Mouse (Mus musculus): ENCODE results near the gene Rasgrp2. TPM values are rescaled to one million over a fixed set of nuclear protein-coding genes. Genes with fewer than 3 reads are reported as not detected.

The Rasgrp2 gene
- polyA plus RNA-seq, 1 experiment from 2014 or later = 105 TPM

- Histone ChIP-seq H3K27me3 (replicated peaks; ENCODE audit: control insufficient read depth, insufficient read depth, low read length) (peaks cover 18% of the 10 kb centered on the region), H3K4me1 (replicated peaks; ENCODE audit: control insufficient read depth, insufficient read depth, low read length) (peaks cover 33% of the 10 kb centered on the region), H3K9me3 (ENCODE audit: control insufficient read depth, low read length) (no peaks in the 10 kb centered on the region), H3K4me2 (no peak overlapping the region), H3K4me3 (ENCODE audit: low read depth, low read length) (no peak overlapping the region), H3K9ac (ENCODE audit: low read depth, low read length) (no peak overlapping the region), H3K27ac (ENCODE audit: low read depth, low read length) (no peak overlapping the region), H3K36me3 (ENCODE audit: control insufficient read depth, insufficient read depth, low read length) (0 out of 2 replicates have a peak, but pooled peaks cover 2% of the 10 kb centered on the region)
- ATAC-seq (replicated peaks; ENCODE audit: low FRiP score) (no peak), DNase-seq (ENCODE audit: low spot score) (no peak)
- 82% methylated on average over 22 of the region's 22 CpGs for WGBS
These were observed 1.4 kb upstream of the Rasgrp2 start for GRCm38 (mm10) chr19:6397582-6398249.

GRCm38 (mm10) chr19:6398447-6399284 is 474 bp upstream of the Rasgrp2 start:
- Histone ChIP-seq H3K27me3 (replicated peaks; ENCODE audit: control insufficient read depth, insufficient read depth, low read length) (peaks cover 18% of the 10 kb centered on the region), H3K4me2 (peak overlapping the region; percentile 100), H3K4me3 (ENCODE audit: low read depth, low read length) (peak overlapping the region; percentile 71), H3K9me3 (ENCODE audit: control insufficient read depth, low read length) (no peaks in the 10 kb centered on the region), H3K27ac (ENCODE audit: low read depth, low read length) (peak overlapping the region; percentile 65), H3K4me1 (replicated peaks; ENCODE audit: control insufficient read depth, insufficient read depth, low read length) (peaks cover 38% of the 10 kb centered on the region), H3K9ac (ENCODE audit: low read depth, low read length) (peak overlapping the region; percentile 72), H3K36me3 (ENCODE audit: control insufficient read depth, insufficient read depth, low read length) (no peaks in the 10 kb centered on the region)
- WGBS = 2% methylated on average over 37 of the region's 39 CpGs
- ATAC-seq (replicated peaks; ENCODE audit: low FRiP score) = peak; percentile 48
- DNase-seq (ENCODE audit: low spot score) = peak; percentile 66

DNA sequence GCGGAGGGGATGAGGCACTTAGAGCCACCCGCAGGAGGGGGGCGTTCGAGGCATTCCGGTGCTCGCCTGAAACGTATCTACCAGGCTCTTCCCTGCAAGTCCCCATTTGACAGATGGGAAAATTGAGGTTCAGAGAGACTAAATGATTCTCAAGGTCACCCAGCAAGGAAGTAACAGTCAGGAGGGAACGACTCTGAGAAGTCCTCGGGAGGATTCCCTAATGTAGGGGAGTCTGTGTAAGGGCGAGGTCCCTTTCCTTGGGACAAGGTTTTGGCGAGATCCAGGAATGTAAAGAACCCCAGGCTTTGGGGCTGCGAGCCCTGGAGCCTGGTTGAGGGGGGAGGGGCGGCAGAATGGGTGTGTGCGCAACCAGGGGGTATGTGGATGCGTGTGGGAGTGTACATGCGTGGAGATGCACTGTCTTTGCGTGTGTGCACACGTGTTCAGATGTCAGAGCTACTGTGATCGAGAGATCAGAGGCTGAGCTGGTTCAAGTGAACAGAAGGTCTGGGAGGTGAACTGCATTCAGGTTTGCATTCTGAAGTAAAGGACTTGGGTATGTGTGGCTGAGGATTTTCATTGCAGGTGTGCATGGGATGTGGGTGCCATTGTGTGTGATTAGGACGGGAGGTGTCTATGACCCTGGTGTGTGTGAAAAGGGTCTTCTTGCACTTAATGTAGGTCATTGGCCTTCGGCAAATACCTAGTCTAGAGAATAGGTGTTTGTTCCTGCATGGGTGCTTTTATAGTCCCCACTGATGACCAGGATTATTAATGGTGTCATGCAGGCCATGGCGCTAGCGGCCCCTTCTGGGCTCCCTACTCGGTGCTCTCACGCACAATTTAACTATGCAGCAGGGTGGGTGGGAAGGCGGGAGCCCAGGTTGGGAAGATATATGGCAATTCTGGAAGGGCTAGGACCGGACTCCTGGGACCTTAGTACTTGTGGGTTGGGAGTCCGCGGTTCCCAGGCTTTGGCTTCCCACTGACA is 1.3 kb downstream of the Rasgrp2 start:
- ATAC-seq (replicated peaks; ENCODE audit: low FRiP score) = no peak
- Histone ChIP-seq H3K27ac (ENCODE audit: low read depth, low read length) (peak overlapping the region; percentile 65), H3K27me3 (replicated peaks; ENCODE audit: control insufficient read depth, insufficient read depth, low read length) (peaks cover 18% of the 10 kb centered on the region), H3K9ac (ENCODE audit: low read depth, low read length) (peak overlapping the region; percentile 72), H3K36me3 (ENCODE audit: control insufficient read depth, insufficient read depth, low read length) (no peaks in the 10 kb centered on the region), H3K9me3 (ENCODE audit: control insufficient read depth, low read length) (no peaks in the 10 kb centered on the region), H3K4me3 (ENCODE audit: low read depth, low read length) (peak overlapping the region; percentile 71), H3K4me1 (replicated peaks; ENCODE audit: control insufficient read depth, insufficient read depth, low read length) (peaks cover 43% of the 10 kb centered on the region), H3K4me2 (peak overlapping the region; percentile 100)
- WGBS = 3% methylated on average over 29 of the region's 29 CpGs
- no peak for DNase-seq (ENCODE audit: low spot score)

DNA sequence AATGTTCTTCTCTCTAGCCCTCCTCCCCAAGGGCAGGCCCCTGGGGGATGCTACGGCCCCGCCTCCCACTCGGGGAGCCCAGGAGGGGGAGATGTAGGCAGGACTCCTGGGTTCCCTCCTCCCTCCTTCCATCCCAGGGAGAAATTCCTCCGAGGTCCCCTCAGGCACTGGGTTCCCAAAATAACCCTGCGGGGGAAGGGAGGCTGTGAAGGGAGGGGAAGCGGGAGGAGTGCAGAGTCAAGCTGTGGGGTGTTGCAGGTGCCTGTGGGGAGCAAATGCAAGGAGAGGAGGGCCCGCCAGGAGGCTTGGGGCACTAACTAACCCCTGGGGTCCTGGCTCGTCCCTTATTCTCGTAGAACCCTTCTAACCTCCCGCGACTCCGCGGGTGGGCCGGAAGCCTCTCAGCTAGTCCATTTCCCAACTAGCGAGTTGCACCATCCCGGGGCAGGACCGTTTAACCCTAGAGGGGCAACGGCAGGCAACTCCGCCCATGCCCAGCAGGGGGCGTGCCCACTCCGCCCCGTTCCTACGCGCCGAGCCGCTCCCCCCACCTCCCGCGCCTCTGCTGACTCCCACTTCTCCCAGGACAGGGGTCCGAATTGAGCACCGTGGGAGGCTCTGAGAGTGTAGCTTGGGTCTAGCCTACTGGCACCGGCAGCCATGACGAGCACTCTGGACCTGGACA is 2.1 kb downstream of the Rasgrp2 start:
- Histone ChIP-seq H3K36me3 (ENCODE audit: control insufficient read depth, insufficient read depth, low read length) (no peaks in the 10 kb centered on the region), H3K4me2 (peak overlapping the region; percentile 100), H3K27me3 (replicated peaks; ENCODE audit: control insufficient read depth, insufficient read depth, low read length) (peaks cover 18% of the 10 kb centered on the region), H3K9me3 (ENCODE audit: control insufficient read depth, low read length) (no peaks in the 10 kb centered on the region), H3K9ac (ENCODE audit: low read depth, low read length) (peak overlapping the region; percentile 62), H3K27ac (ENCODE audit: low read depth, low read length) (peak overlapping the region; percentile 65), H3K4me3 (ENCODE audit: low read depth, low read length) (peak overlapping the region; percentile 71), H3K4me1 (replicated peaks; ENCODE audit: control insufficient read depth, insufficient read depth, low read length) (peaks cover 43% of the 10 kb centered on the region)
- DNase-seq (ENCODE audit: low spot score) = peak; percentile 87
- peak; percentile 58 for ATAC-seq (replicated peaks; ENCODE audit: low FRiP score)
- WGBS = under 1% methylated on average over 32 of the region's 32 CpGs

- peak overlapping the region; percentile 65; the same call in 1 of the 2 replicates for H3K27ac ChIP-seq (ENCODE audit: low read depth, low read length)
- no peaks in the 10 kb centered on the region for H3K9me3 ChIP-seq (ENCODE audit: control insufficient read depth, low read length)
- no peak for DNase-seq (ENCODE audit: low spot score)
- peaks cover 18% of the 10 kb centered on the region for H3K27me3 ChIP-seq (replicated peaks; ENCODE audit: control insufficient read depth, insufficient read depth, low read length)
- peaks cover 46% of the 10 kb centered on the region for H3K4me1 ChIP-seq (replicated peaks; ENCODE audit: control insufficient read depth, insufficient read depth, low read length)
- H3K4me3 ChIP-seq (ENCODE audit: low read depth, low read length) = peak overlapping the region; percentile 71
- no peaks in the 10 kb centered on the region; the same call in 1 of the 2 replicates for H3K36me3 ChIP-seq (ENCODE audit: control insufficient read depth, insufficient read depth, low read length)
- peak; percentile 22 for ATAC-seq (replicated peaks; ENCODE audit: low FRiP score)
- H3K9ac ChIP-seq (ENCODE audit: low read depth, low read length) = peak overlapping the region; percentile 62
- H3K4me2 ChIP-seq = peak overlapping the region; percentile 100
- 4% methylated on average over 9 of the region's 9 CpGs for WGBS
These were observed 2.8 kb downstream of the Rasgrp2 start for GRCm38 (mm10) chr19:6401951-6402350.

GRCm38 (mm10) chr19:6403869-6404268 is 4.7 kb downstream of the Rasgrp2 start:
- DNase-seq (ENCODE audit: low spot score) (no peak), ATAC-seq (replicated peaks; ENCODE audit: low FRiP score) (no peak)
- Histone ChIP-seq H3K4me3 (ENCODE audit: low read depth, low read length) (no peak overlapping the region), H3K9ac (ENCODE audit: low read depth, low read length) (no peak overlapping the region), H3K4me1 (replicated peaks; ENCODE audit: control insufficient read depth, insufficient read depth, low read length) (peaks cover 44% of the 10 kb centered on the region), H3K27ac (ENCODE audit: low read depth, low read length) (no peak overlapping the region), H3K4me2 (no peak overlapping the region), H3K36me3 (ENCODE audit: control insufficient read depth, insufficient read depth, low read length) (no peaks in the 10 kb centered on the region; the same call in 1 of the 2 replicates), H3K27me3 (replicated peaks; ENCODE audit: control insufficient read depth, insufficient read depth, low read length) (peaks cover 13% of the 10 kb centered on the region), H3K9me3 (ENCODE audit: control insufficient read depth, low read length) (no peaks in the 10 kb centered on the region)
- WGBS = 78% methylated on average over 10 of the region's 10 CpGs

- Histone ChIP-seq H3K27me3 (replicated peaks; ENCODE audit: control insufficient read depth, insufficient read depth, low read length) (peaks cover 8% of the 10 kb centered on the region), H3K4me3 (ENCODE audit: low read depth, low read length) (no peak overlapping the region), H3K9me3 (ENCODE audit: control insufficient read depth, low read length) (no peaks in the 10 kb centered on the region), H3K4me2 (no peak overlapping the region), H3K27ac (ENCODE audit: low read depth, low read length) (no peak overlapping the region), H3K4me1 (replicated peaks; ENCODE audit: control insufficient read depth, insufficient read depth, low read length) (peaks cover 31% of the 10 kb centered on the region), H3K9ac (ENCODE audit: low read depth, low read length) (no peak overlapping the region), H3K36me3 (ENCODE audit: control insufficient read depth, insufficient read depth, low read length) (no peaks in the 10 kb centered on the region; the same call in 1 of the 2 replicates)
- ATAC-seq (replicated peaks; ENCODE audit: low FRiP score) (no peak), DNase-seq (ENCODE audit: low spot score) (no peak)
- 76% methylated on average over 10 of the region's 10 CpGs for WGBS
These were observed 6.3 kb downstream of the Rasgrp2 start for GRCm38 (mm10) chr19:6405433-6405832.

Measured in liver, embryonic 11.5 days (tissue).